Mouse (Mus musculus) neural tube, embryonic 14.5 days (tissue): Measurements from ENCODE around the gene Rab37. TPM values are rescaled to one million over a fixed set of nuclear protein-coding genes. Genes with fewer than 3 reads are reported as not detected.

Experiments used
- ATAC-seq: fragments of 200-750 bp; cut with Nextera tagmentation; 2 replicates; pipeline ENCODE4 v1.8.0; 2017; ENCODE audit warnings: low read depth, mild to moderate bottlenecking, moderate TSS enrichment, moderate library complexity
- H3K27ac ChIP-seq: fragments of 300-500 bp; sonication (generic); 2 replicates; pipeline ENCODE4 v1.5.1; 2014; ENCODE audit warnings: low read depth, mild to moderate bottlenecking, control low read depth, low read length, moderate library complexity, mixed read lengths
- H3K27me3 ChIP-seq: fragments of 300-500 bp; sonication (generic); 2 replicates; pipeline ENCODE4 v1.6.1; 2014; ENCODE audit warnings: low read length; ENCODE audit not compliant: control insufficient read depth, insufficient read depth
- H3K36me3 ChIP-seq: fragments of 300-500 bp; sonication (generic); 2 replicates; pipeline ENCODE4 v1.6.1; 2014; ENCODE audit warnings: low read length, mixed read lengths; ENCODE audit not compliant: control insufficient read depth, insufficient read depth
- H3K4me1 ChIP-seq: fragments of 300-500 bp; sonication (generic); 2 replicates; pipeline ENCODE4 v1.6.1; 2014; ENCODE audit warnings: low read length; ENCODE audit not compliant: control insufficient read depth, insufficient read depth
- H3K4me2 ChIP-seq: fragments of 300-500 bp; sonication (generic); 2 replicates; pipeline ENCODE4 v1.6.1; 2014; ENCODE audit warnings: mild to moderate bottlenecking, low read depth, low read length, control low read depth
- H3K4me3 ChIP-seq: fragments of 300-500 bp; sonication (generic); 2 replicates; pipeline ENCODE4 v1.5.1; 2014; ENCODE audit warnings: low read depth, low read length, control low read depth, mixed read lengths
- H3K9ac ChIP-seq: fragments of 300-500 bp; sonication (generic); replicated peaks from 2 replicates; pipeline ENCODE4 v1.6.1; 2014; ENCODE audit warnings: low read depth, mild to moderate bottlenecking, control low read depth, low read length, mixed read lengths
- H3K9me3 ChIP-seq: fragments of 300-500 bp; sonication (generic); 2 replicates; pipeline ENCODE4 v1.6.1; 2016; ENCODE audit warnings: low read length; ENCODE audit not compliant: control insufficient read depth
- WGBS: fragments of 180-500 bp; shearing (Covaris S2); extraction: QIAGEN DNeasy Blood & Tissue Kit; methylation state at CpG from one replicate; pipeline ENCODE4 v1.1.7; 2014; 5-methylcytosine and 5-hydroxymethylcytosine counted together
- polyA plus RNA-seq: library from polyadenylated mRNA; unstranded; fragments of >200 nt; fragmentation: Nextera tagmentation; extraction: Ambion mirVana; gene quantifications from 2 replicates; pipeline ENCODE4 v1.2.1, GENCODE M21; 2014

Gene Rab37
- polyA plus RNA-seq, 1 experiment from 2014 or later, result 0.25 TPM

DNA sequence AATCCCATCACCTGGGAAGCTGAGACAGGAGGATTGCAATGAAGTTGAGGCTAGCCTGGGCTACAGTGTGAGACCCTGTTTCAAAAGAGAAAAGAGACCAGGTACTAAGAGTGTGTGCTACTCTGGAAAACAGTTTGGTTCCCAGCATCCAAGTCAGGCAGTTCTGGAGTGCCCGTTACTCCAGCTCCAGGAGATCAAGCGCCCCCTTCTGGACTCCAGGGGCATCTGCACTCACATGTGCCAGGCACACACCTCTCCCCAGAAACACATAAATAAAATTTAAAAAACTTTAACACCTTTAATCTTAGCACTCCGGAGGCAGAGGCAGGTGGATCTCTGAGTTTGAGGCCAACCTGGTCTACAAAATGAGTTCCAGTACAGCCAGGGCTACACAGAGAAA, 9.9 kb upstream of the Rab37 start:
- ATAC-seq, result no peak
- H3K27ac ChIP-seq, result no peak overlapping the region
- H3K4me2 ChIP-seq, result no peak overlapping the region
- H3K4me1 ChIP-seq, result no peaks in the 10 kb centered on the region; the same call in 1 of the 2 replicates
- no peak overlapping the region for H3K4me3 ChIP-seq
- H3K9ac ChIP-seq, result no peak overlapping the region
- peaks cover 4% of the 10 kb centered on the region for H3K27me3 ChIP-seq
- 63% methylated on average over 3 of the region's 3 CpGs for WGBS
- H3K9me3 ChIP-seq, result no peaks in the 10 kb centered on the region
- H3K36me3 ChIP-seq, result no peaks in the 10 kb centered on the region

DNA sequence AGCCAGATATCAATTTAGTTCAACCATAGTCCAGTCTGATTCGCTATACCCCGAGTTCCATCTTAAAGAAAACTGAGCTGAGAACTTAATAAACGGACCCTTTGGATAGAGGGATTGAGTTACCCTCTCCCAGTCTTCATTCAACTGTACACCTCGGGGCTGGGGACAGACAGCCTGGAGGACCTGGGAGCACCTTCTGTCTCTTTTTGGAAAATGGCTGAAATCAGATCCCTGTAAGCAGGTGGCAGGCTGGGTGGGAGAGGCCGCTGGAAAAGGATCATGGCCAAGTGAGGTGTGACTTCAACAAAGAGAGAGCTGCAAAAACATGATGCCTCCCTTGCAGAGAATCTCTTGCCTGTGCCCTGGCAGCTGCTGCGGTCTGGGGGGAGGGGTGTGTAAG, 9.0 kb upstream of the Rab37 start:
- no peak for ATAC-seq
- 80% methylated on average over 6 of the region's 6 CpGs for WGBS
- no peak overlapping the region for H3K4me3 ChIP-seq

GRCm38 (mm10) chr11:115083376-115084139, 7.7 kb upstream of the Rab37 start:
- H3K9me3 ChIP-seq, result no peaks in the 10 kb centered on the region
- peaks cover 4% of the 10 kb centered on the region for H3K27me3 ChIP-seq
- H3K36me3 ChIP-seq, result no peaks in the 10 kb centered on the region
- H3K9ac ChIP-seq, result no peak overlapping the region
- H3K4me3 ChIP-seq, result no peak overlapping the region
- no peak overlapping the region for H3K27ac ChIP-seq
- peak; percentile 54; the same call in 1 of the 2 replicates for ATAC-seq
- no peak overlapping the region for H3K4me2 ChIP-seq
- no peaks in the 10 kb centered on the region; the same call in 1 of the 2 replicates for H3K4me1 ChIP-seq
- 47% methylated on average over 18 of the region's 18 CpGs for WGBS

More for the DNA sequence above, 9.0 kb upstream of the Rab37 start:
- Histone ChIP-seq H3K9me3 (no peaks in the 10 kb centered on the region), H3K27me3 (peaks cover 4% of the 10 kb centered on the region), H3K27ac (no peak overlapping the region), H3K9ac (no peak overlapping the region), H3K36me3 (no peaks in the 10 kb centered on the region), H3K4me1 (no peaks in the 10 kb centered on the region; the same call in 1 of the 2 replicates), H3K4me2 (no peak overlapping the region)

DNA sequence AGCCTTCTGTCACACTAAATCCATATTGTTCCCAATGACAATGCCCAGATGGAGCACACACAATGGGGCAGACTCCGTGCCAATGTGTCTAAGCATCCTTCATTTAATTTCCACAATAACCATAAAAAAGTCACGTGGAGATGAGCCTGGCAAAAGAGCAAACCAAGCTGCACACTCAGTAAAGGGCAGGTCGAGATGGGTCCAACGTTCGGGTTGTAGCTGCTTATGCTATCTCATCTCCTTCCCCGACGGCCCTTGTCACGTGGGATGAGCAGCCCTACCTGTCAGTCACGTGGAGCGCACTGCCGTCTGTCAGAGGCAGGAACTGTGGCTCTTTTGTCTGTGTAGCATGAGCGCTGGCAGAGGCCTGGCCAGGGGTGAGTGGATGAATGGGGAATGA, 6.6 kb upstream of the Rab37 start:
- Histone ChIP-seq H3K4me1 (no peaks in the 10 kb centered on the region; the same call in 1 of the 2 replicates), H3K27me3 (peaks cover 4% of the 10 kb centered on the region), H3K4me3 (no peak overlapping the region), H3K9me3 (no peaks in the 10 kb centered on the region), H3K4me2 (no peak overlapping the region), H3K9ac (no peak overlapping the region), H3K27ac (no peak overlapping the region), H3K36me3 (no peaks in the 10 kb centered on the region)
- WGBS, result 17% methylated on average over 12 of the region's 12 CpGs
- ATAC-seq, result no peak

- Histone ChIP-seq H3K9me3 (no peaks in the 10 kb centered on the region), H3K9ac (no peak overlapping the region), H3K4me3 (no peak overlapping the region), H3K36me3 (no peaks in the 10 kb centered on the region), H3K4me1 (no peaks in the 10 kb centered on the region; the same call in 1 of the 2 replicates), H3K4me2 (no peak overlapping the region), H3K27ac (no peak overlapping the region), H3K27me3 (peaks cover 4% of the 10 kb centered on the region)
- no peak for ATAC-seq
- 48% methylated on average over 8 of the region's 8 CpGs for WGBS
Observed at GRCm38 (mm10) chr11:115085064-115085463, 6.2 kb upstream of the Rab37 start.

- WGBS, result 65% methylated on average over 7 of the region's 7 CpGs
- no peak for ATAC-seq
- H3K4me1 ChIP-seq, result no peaks in the 10 kb centered on the region; the same call in 1 of the 2 replicates
- no peak overlapping the region for H3K4me2 ChIP-seq
- no peak overlapping the region for H3K27ac ChIP-seq
- H3K4me3 ChIP-seq, result no peak overlapping the region
- peaks cover 7% of the 10 kb centered on the region for H3K27me3 ChIP-seq
- no peaks in the 10 kb centered on the region for H3K9me3 ChIP-seq
- H3K36me3 ChIP-seq, result no peaks in the 10 kb centered on the region
- no peak overlapping the region for H3K9ac ChIP-seq
Observed at GRCm38 (mm10) chr11:115086213-115086612, 5.0 kb upstream of the Rab37 start.

DNA sequence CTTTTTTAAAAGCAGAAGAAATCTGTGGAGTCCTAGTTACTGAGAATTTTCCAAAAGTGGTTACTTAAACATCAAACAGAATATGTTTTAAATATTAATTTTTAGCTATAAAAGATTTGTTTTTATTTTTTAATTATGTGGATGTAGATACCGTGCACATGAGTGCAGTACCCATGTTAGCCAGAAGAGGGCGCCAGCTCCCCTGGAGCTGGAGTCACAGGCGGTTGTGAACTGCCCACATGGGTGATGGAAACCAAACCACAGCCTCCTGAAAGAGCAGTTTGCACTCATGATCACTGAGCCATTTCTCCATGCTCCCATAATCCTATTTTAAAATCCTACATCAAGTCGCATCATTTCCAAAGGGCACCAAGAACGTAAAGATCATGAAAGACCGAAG, 1.4 kb upstream of the Rab37 start:
- H3K4me2 ChIP-seq, result no peak overlapping the region
- WGBS, result 69% methylated on average over 6 of the region's 6 CpGs

GRCm38 (mm10) chr11:115092140-115092539, 909 bp downstream of the Rab37 start:
- 25% methylated on average over 4 of the region's 4 CpGs for WGBS

More for the DNA sequence above, 1.4 kb upstream of the Rab37 start:
- Histone ChIP-seq H3K27ac (no peak overlapping the region), H3K27me3 (peaks cover 10% of the 10 kb centered on the region), H3K36me3 (no peaks in the 10 kb centered on the region), H3K4me1 (peaks cover 3% of the 10 kb centered on the region; the same call in 1 of the 2 replicates), H3K4me3 (no peak overlapping the region), H3K9ac (no peak overlapping the region), H3K9me3 (no peaks in the 10 kb centered on the region)
- ATAC-seq, result no peak

GRCm38 (mm10) chr11:115098203-115098932, 7.1 kb downstream of the Rab37 start:
- Histone ChIP-seq H3K4me1 (no peaks in the 10 kb centered on the region), H3K27ac (no peak overlapping the region), H3K9ac (0 out of 2 replicates have a peak overlapping the region, but pooled peaks have one; percentile 16), H3K36me3 (no peaks in the 10 kb centered on the region), H3K4me2 (no peak overlapping the region), H3K27me3 (no peaks in the 10 kb centered on the region), H3K4me3 (no peak overlapping the region), H3K9me3 (no peaks in the 10 kb centered on the region)
- ATAC-seq, result no peak
- WGBS, result 61% methylated on average over 10 of the region's 10 CpGs

More at GRCm38 (mm10) chr11:115092140-115092539, 909 bp downstream of the Rab37 start:
- peaks cover 3% of the 10 kb centered on the region; the same call in 1 of the 2 replicates for H3K4me1 ChIP-seq
- H3K9me3 ChIP-seq, result no peaks in the 10 kb centered on the region
- H3K4me2 ChIP-seq, result no peak overlapping the region
- ATAC-seq, result no peak
- H3K36me3 ChIP-seq, result no peaks in the 10 kb centered on the region
- H3K27me3 ChIP-seq, result peaks cover 10% of the 10 kb centered on the region
- H3K4me3 ChIP-seq, result no peak overlapping the region; the same call in 1 of the 2 replicates
- H3K27ac ChIP-seq, result no peak overlapping the region
- no peak overlapping the region for H3K9ac ChIP-seq
